Mouse (Mus musculus) embryonic facial prominence, embryonic 11.5 days (tissue): ENCODE measurements around the gene Gm21454. TPM values are rescaled to one million over a fixed set of nuclear protein-coding genes. Genes with fewer than 3 reads are reported as not detected.
"Not testable (repeated sequence)": the region's sequence is repeated elsewhere in the genome, so short reads cannot be mapped to it uniquely, and the experiment has no call there.

Experiments used
- ATAC-seq: fragments of 200-750 bp; cut with Nextera tagmentation; replicated peaks from 2 replicates; pipeline ENCODE4 v1.8.0; 2017; ENCODE audit warnings: low read depth; ENCODE audit not compliant: insufficient number of reproducible peaks, low FRiP score, low TSS enrichment
- DNase-seq: peaks from one replicate; pipeline ENCODE4 v3.0.0-alpha.2; 2015; ENCODE audit warnings: low spot score
- H3K27ac ChIP-seq: fragments of 300-500 bp; sonication (generic); replicated peaks from 2 replicates; pipeline ENCODE4 v1.5.1; 2014; ENCODE audit warnings: mild to moderate bottlenecking, low read depth, low read length, control low read depth
- H3K27me3 ChIP-seq: fragments of 300-500 bp; sonication (generic); 2 replicates; pipeline ENCODE4 v1.6.1; 2014; ENCODE audit warnings: mild to moderate bottlenecking, low read length, moderate library complexity, mixed read lengths; ENCODE audit not compliant: control insufficient read depth, insufficient read depth
- H3K36me3 ChIP-seq: fragments of 300-500 bp; sonication (generic); replicated peaks from 2 replicates; pipeline ENCODE4 v1.6.1; 2014; ENCODE audit warnings: low read depth, mild to moderate bottlenecking, low read length, moderate library complexity, mixed read lengths; ENCODE audit not compliant: control insufficient read depth, insufficient read depth
- H3K4me1 ChIP-seq: fragments of 300-500 bp; sonication (generic); 2 replicates; pipeline ENCODE4 v1.6.1; 2014; ENCODE audit warnings: low read length, mixed read lengths; ENCODE audit not compliant: control insufficient read depth, insufficient read depth
- H3K4me2 ChIP-seq: fragments of 300-500 bp; sonication (generic); 2 replicates; pipeline ENCODE4 v1.6.1; 2014; ENCODE audit warnings: low read depth, mild to moderate bottlenecking, control low read depth, low read length, moderate library complexity
- H3K4me3 ChIP-seq: fragments of 300-500 bp; sonication (generic); 2 replicates; pipeline ENCODE4 v1.5.1; 2014; ENCODE audit warnings: low read depth, low read length, control low read depth
- H3K9ac ChIP-seq: fragments of 300-500 bp; sonication (generic); replicated peaks from 2 replicates; pipeline ENCODE4 v1.6.1; 2014; ENCODE audit warnings: mild to moderate bottlenecking, control low read depth, low read length
- H3K9me3 ChIP-seq: fragments of 300-500 bp; sonication (generic); replicated peaks from 2 replicates; pipeline ENCODE4 v1.6.1; 2016; ENCODE audit warnings: mild to moderate bottlenecking, low read length, inconsistent platforms, mixed read lengths; ENCODE audit not compliant: control insufficient read depth
- WGBS: fragments of 180-500 bp; shearing (Covaris S2); extraction: QIAGEN DNeasy Blood & Tissue Kit; methylation state at CpG from one replicate; pipeline ENCODE4 v1.1.7; 2014; 5-methylcytosine and 5-hydroxymethylcytosine counted together
- polyA plus RNA-seq: library from polyadenylated mRNA; unstranded; fragments of >200 nt; fragmentation: Nextera tagmentation; extraction: Ambion mirVana; gene quantifications from 2 replicates; pipeline ENCODE4 v1.2.1, GENCODE M21; 2014

Gm21454 gene
- not detected in 2 replicates for polyA plus RNA-seq

DNA sequence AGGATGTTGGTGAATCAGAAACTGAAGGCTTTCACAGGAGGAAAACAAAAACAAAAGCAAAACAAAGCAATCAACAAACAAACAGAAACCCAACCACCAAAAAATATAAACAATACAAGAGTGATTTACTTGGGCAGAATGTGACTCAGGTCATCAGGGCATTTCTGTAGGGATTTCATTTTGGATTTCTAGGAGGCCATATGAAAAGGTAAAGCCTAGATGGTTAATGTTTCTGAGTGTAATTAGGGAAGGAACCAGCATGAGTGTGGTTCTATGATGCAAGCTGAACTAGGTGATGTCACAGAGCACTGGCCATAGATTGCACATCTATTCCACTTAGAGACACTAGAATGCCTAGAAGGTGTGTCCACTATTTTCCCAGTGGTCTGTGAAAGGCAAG, at the start of gene Gm21454, which contains the start of gene Gm21440:
Gene Gm21454, plus strand, starts transcription at position 352 of the 400 bp plus-strand sequence.
Gene Gm21440, plus strand, starts transcription at position 301 of the 400 bp plus-strand sequence.
- H3K4me1 ChIP-seq, H3K9me3 ChIP-seq, H3K4me2 ChIP-seq, ATAC-seq, H3K9ac ChIP-seq, H3K36me3 ChIP-seq, H3K4me3 ChIP-seq, DNase-seq, H3K27ac ChIP-seq, H3K27me3 ChIP-seq: not testable (repeated sequence)

DNA sequence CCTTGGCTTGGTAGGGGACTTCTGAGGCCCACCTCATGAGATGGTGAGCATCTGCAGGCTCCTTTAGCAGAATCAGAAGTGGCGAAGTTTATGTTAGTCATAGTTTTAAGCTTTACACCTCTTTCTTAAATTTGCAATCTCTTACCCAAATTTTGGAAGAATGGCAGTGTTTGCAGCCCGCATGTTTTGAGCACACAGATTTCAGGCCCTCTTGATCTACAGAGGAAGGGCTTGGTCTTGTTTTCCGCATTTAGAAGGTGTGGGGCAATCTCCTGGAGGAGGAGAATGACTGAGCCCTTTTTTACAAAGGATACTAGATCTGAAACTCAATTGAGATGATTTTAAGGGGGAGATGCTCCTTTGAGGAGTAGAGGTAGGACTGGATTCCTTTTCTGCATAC, 28.4 kb upstream of the Gm21454 start, which contains the start of gene Gm21828:
Gene Gm21828, minus strand, starts transcription at position 101 of the 400 bp plus-strand sequence.
- H3K36me3 ChIP-seq, H3K4me1 ChIP-seq, H3K27me3 ChIP-seq, DNase-seq, ATAC-seq, H3K27ac ChIP-seq, H3K9me3 ChIP-seq, H3K4me3 ChIP-seq, H3K9ac ChIP-seq, H3K4me2 ChIP-seq: not testable (repeated sequence)
- WGBS: no CpG with 5 or more reads among the region's 3 CpGs

DNA sequence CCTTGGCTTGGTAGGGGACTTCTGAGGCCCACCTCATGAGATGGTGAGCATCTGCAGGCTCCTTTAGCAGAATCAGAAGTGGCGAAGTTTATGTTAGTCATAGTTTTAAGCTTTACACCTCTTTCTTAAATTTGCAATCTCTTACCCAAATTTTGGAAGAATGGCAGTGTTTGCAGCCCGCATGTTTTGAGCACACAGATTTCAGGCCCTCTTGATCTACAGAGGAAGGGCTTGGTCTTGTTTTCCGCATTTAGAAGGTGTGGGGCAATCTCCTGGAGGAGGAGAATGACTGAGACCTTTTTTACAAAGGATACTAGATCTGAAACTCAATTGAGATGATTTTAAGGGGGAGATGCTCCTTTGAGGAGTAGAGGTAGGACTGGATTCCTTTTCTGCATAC, 96.7 kb downstream of the Gm21454 start, which contains the start of gene Gm21725:
Gene Gm21725, minus strand, starts transcription at position 101 of the 400 bp plus-strand sequence.
- H3K9ac ChIP-seq: not testable (repeated sequence)

More for the DNA sequence above, 96.7 kb downstream of the Gm21454 start, which contains the start of gene Gm21725:
- H3K27ac ChIP-seq, H3K4me2 ChIP-seq, H3K4me1 ChIP-seq, ATAC-seq, H3K4me3 ChIP-seq, H3K9me3 ChIP-seq, H3K36me3 ChIP-seq, H3K27me3 ChIP-seq, DNase-seq: not testable (repeated sequence)
- no CpG with 5 or more reads among the region's 3 CpGs for WGBS

Other genes with a start within 250 kb of the Gm21454 start
- gene Gm20807, start 209.6 kb upstream of the Gm21454 start, polyA plus RNA-seq: not detected in 2 replicates
- gene Gm21891, start 119.0 kb upstream of the Gm21454 start, polyA plus RNA-seq: not detected in 2 replicates
- not detected in 2 replicates for gene Gm21425, start 90.5 kb upstream of the Gm21454 start, polyA plus RNA-seq
- gene Gm21828, start 28.5 kb upstream of the Gm21454 start, polyA plus RNA-seq: not detected in 2 replicates
- gene Gm21440, start 51 bp upstream of the Gm21454 start, polyA plus RNA-seq: not detected in 2 replicates
- not detected in 2 replicates for gene Gm21725, start 96.6 kb downstream of the Gm21454 start, polyA plus RNA-seq
- not detected in 2 replicates for gene Gm21866, start 213.1 kb downstream of the Gm21454 start, polyA plus RNA-seq
- not detected in 2 replicates for gene Gm20773, start 241.6 kb downstream of the Gm21454 start, polyA plus RNA-seq